Mouse (Mus musculus): Measurements from ENCODE around the gene Ttc30a2. TPM values are rescaled to one million over a fixed set of nuclear protein-coding genes. Genes with fewer than 3 reads are reported as not detected.

The Ttc30a2 gene
- polyA plus RNA-seq, 1 experiment from 2014 or later: 0.22 TPM

DNA sequence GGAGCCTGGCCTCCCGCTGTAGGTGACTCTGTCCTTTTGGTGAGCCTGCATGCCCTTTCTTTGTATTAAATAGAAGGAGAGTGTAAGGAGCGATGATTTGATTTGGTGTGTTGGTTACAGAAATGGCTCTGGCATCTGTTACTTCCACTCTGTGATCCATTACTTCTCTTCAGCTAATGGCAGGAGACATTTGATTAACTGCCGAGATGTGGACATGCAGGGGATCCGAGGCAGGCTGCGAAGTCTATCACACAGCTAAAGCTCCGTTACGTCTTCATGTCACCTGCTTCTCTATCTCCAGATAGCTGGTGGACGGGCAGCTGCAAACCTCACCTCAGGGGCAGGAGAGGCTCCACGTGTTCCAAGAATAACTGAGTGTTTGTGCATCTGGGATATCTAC is 3.8 kb downstream of the Ttc30a2 start:
- H3K9ac ChIP-seq (replicated peaks): no peak overlapping the region
- 73% methylated on average over 9 of the region's 9 CpGs for WGBS (ENCODE audit: insufficient replicate concordance)
- no peak overlapping the region for H3K4me2 ChIP-seq (ENCODE audit: low read depth, low read length)
- TF ChIP-seq CTCF (IDR thresholded peaks at IDR 0.05; ENCODE audit: low read depth): no peak
- no peak for TF ChIP-seq EP300 (IDR thresholded peaks at IDR 0.05; ENCODE audit: low read depth)
- H3K36me3 ChIP-seq (replicated peaks; ENCODE audit: insufficient read depth, low read length): no peaks in the 10 kb centered on the region
- DNase-seq (no peak), ATAC-seq (no peak)
- no peak overlapping the region for H3K4me3 ChIP-seq (ENCODE audit: low read depth, low read length)
- no peaks in the 10 kb centered on the region for H3K4me1 ChIP-seq (ENCODE audit: insufficient read depth)
- no peaks in the 10 kb centered on the region for H3K9me3 ChIP-seq (ENCODE audit: low read length)
- no peak overlapping the region for H3K27ac ChIP-seq (ENCODE audit: low read depth)
- no peaks in the 10 kb centered on the region for H3K27me3 ChIP-seq (ENCODE audit: insufficient read depth, low read length)

DNA sequence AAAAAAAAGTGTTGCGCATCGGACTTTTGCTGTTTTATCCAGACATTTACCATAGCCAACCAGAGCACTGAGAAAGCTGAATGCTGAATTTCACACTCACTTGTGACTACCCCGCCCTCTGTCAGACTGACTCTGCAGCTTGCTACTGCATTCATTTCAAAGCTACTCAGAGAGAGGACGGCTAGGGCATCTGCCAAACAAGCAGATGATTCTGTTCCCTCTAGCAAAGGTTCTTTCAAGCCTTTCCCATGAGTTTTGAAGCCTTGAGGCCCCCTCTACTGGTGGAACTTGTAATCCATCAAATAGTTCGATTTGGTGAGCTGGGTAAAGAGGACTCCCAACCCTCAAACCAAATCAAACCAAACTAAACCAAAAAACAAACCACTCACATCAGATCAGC is 13.0 kb downstream of the Ttc30a2 start:
- ATAC-seq: peak; percentile 53; the same call in 1 of the 2 replicates
- H3K4me1 ChIP-seq (ENCODE audit: insufficient read depth): peaks cover 10% of the 10 kb centered on the region

DNA sequence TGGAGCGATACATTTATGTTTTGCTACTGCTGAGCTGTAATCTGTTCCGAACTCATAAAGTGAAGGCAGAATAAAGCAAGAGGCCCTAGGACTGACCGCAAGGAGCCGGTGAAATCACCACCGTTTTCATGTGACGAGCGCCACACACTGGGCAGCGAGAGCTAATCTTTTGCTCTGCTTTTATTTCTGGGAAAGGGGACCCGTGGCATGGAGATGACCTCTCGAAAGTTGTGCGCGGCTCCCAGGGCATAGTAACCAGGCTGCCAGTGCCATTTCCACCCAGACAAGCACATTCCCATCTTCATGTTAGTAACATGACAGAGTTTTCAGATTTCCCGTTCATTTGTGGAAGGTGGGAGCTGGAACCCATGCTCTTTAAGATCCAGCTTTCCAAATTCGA is 13.5 kb downstream of the Ttc30a2 start:
- ATAC-seq (peak; percentile 45), DNase-seq (peak; percentile 61)
- Histone ChIP-seq H3K9me3 (ENCODE audit: low read length) (no peaks in the 10 kb centered on the region), H3K36me3 (replicated peaks; ENCODE audit: insufficient read depth, low read length) (no peaks in the 10 kb centered on the region), H3K27ac (ENCODE audit: low read depth) (peak overlapping the region; percentile 20; the same call in 1 of the 2 replicates), H3K9ac (replicated peaks) (no peak overlapping the region), H3K4me2 (ENCODE audit: low read depth, low read length) (peak overlapping the region; percentile 61), H3K27me3 (ENCODE audit: insufficient read depth, low read length) (no peaks in the 10 kb centered on the region), H3K4me1 (ENCODE audit: insufficient read depth) (peaks cover 10% of the 10 kb centered on the region), H3K4me3 (ENCODE audit: low read depth, low read length) (peak overlapping the region; percentile 25)
- peak; percentile 60 for TF ChIP-seq CTCF (IDR thresholded peaks at IDR 0.05; ENCODE audit: low read depth)
- no peak for TF ChIP-seq EP300 (IDR thresholded peaks at IDR 0.05; ENCODE audit: low read depth)
- WGBS (ENCODE audit: insufficient replicate concordance): 17% methylated on average over 14 of the region's 14 CpGs

More for the DNA sequence above, 13.0 kb downstream of the Ttc30a2 start:
- Histone ChIP-seq H3K9ac (replicated peaks) (no peak overlapping the region), H3K9me3 (ENCODE audit: low read length) (no peaks in the 10 kb centered on the region), H3K27ac (ENCODE audit: low read depth) (no peak overlapping the region), H3K4me3 (ENCODE audit: low read depth, low read length) (peak overlapping the region; percentile 25), H3K4me2 (ENCODE audit: low read depth, low read length) (peak overlapping the region; percentile 61), H3K27me3 (ENCODE audit: insufficient read depth, low read length) (no peaks in the 10 kb centered on the region), H3K36me3 (replicated peaks; ENCODE audit: insufficient read depth, low read length) (no peaks in the 10 kb centered on the region)
- peak; percentile 31 for DNase-seq
- TF ChIP-seq CTCF (IDR thresholded peaks at IDR 0.05; ENCODE audit: low read depth) (peak; percentile 77), EP300 (IDR thresholded peaks at IDR 0.05; ENCODE audit: low read depth) (no peak)
- WGBS (ENCODE audit: insufficient replicate concordance): 17% methylated on average over 5 of the region's 5 CpGs

DNA sequence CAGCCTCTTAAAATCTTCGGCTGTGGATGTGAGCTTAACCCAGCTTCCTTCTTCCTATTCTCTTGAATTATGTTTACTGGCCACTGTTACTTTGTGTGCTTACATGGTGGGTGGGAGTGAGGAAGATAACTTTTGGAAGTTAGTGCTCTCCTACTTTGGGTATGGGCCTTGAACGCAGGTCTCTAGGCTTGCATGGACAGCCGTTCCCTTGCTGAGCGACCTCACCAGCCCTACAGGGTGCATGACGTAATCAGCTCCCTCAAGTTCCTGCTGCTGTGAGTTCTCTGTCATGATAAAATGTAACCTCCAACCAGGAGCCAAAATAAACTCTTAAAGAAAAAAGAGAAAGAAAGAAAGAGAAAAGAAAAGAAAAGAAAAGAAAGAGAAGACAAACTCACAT is 13.9 kb downstream of the Ttc30a2 start:
- peaks cover 10% of the 10 kb centered on the region for H3K4me1 ChIP-seq (ENCODE audit: insufficient read depth)
- no peak for ATAC-seq
- H3K27me3 ChIP-seq (ENCODE audit: insufficient read depth, low read length): no peaks in the 10 kb centered on the region
- H3K4me3 ChIP-seq (ENCODE audit: low read depth, low read length): peak overlapping the region; percentile 25
- H3K4me2 ChIP-seq (ENCODE audit: low read depth, low read length): peak overlapping the region; percentile 61
- WGBS (ENCODE audit: insufficient replicate concordance): 47% methylated on average over 5 of the region's 5 CpGs
- no peak overlapping the region for H3K9ac ChIP-seq (replicated peaks)
- H3K27ac ChIP-seq (ENCODE audit: low read depth): no peak overlapping the region
- H3K9me3 ChIP-seq (ENCODE audit: low read length): no peaks in the 10 kb centered on the region
- no peak for DNase-seq
- TF ChIP-seq CTCF (IDR thresholded peaks at IDR 0.05; ENCODE audit: low read depth) (no peak), EP300 (IDR thresholded peaks at IDR 0.05; ENCODE audit: low read depth) (no peak)
- no peaks in the 10 kb centered on the region for H3K36me3 ChIP-seq (replicated peaks; ENCODE audit: insufficient read depth, low read length)

DNA sequence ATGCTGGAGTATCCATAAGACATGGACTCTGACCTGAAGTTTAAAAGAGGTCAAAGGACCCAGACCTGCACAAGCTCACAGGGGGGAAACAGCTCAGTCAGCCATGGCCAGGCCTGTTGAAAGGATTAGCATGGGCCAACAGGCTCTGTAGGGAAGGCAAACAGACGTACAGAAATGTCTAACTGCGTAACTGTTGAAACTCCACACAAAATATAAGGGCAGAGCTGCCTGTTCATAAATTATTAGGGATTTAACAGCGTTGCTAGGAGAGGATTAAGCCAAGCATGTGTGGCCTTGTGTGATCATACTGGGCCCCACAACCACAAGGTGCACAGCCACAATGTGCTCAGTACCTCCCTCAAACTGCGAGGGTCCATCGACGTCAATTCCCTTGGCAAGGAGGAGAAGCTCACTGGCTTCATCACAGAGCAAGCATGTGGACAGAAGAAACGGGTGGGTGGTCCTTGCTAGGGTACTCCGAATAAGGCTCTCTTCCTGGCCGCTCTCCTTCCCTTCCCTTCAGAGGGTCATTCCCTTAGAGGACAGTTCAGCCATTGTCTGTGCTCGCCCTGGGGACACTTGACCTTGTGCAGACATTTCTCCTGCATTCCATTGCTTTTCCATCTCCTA is 14.6 kb downstream of the Ttc30a2 start:
- H3K9ac ChIP-seq (replicated peaks): no peak overlapping the region
- H3K4me1 ChIP-seq (ENCODE audit: insufficient read depth): peaks cover 10% of the 10 kb centered on the region
- DNase-seq (no peak), ATAC-seq (no peak)
- H3K4me2 ChIP-seq (ENCODE audit: low read depth, low read length): no peak overlapping the region
- no peak overlapping the region for H3K27ac ChIP-seq (ENCODE audit: low read depth)
- H3K36me3 ChIP-seq (replicated peaks; ENCODE audit: insufficient read depth, low read length): no peaks in the 10 kb centered on the region
- H3K9me3 ChIP-seq (ENCODE audit: low read length): no peaks in the 10 kb centered on the region
- H3K4me3 ChIP-seq (ENCODE audit: low read depth, low read length): no peak overlapping the region
- TF ChIP-seq CTCF (IDR thresholded peaks at IDR 0.05; ENCODE audit: low read depth) (no peak), EP300 (IDR thresholded peaks at IDR 0.05; ENCODE audit: low read depth) (no peak)
- WGBS (ENCODE audit: insufficient replicate concordance): 77% methylated on average over 10 of the region's 10 CpGs
- H3K27me3 ChIP-seq (ENCODE audit: insufficient read depth, low read length): no peaks in the 10 kb centered on the region

DNA sequence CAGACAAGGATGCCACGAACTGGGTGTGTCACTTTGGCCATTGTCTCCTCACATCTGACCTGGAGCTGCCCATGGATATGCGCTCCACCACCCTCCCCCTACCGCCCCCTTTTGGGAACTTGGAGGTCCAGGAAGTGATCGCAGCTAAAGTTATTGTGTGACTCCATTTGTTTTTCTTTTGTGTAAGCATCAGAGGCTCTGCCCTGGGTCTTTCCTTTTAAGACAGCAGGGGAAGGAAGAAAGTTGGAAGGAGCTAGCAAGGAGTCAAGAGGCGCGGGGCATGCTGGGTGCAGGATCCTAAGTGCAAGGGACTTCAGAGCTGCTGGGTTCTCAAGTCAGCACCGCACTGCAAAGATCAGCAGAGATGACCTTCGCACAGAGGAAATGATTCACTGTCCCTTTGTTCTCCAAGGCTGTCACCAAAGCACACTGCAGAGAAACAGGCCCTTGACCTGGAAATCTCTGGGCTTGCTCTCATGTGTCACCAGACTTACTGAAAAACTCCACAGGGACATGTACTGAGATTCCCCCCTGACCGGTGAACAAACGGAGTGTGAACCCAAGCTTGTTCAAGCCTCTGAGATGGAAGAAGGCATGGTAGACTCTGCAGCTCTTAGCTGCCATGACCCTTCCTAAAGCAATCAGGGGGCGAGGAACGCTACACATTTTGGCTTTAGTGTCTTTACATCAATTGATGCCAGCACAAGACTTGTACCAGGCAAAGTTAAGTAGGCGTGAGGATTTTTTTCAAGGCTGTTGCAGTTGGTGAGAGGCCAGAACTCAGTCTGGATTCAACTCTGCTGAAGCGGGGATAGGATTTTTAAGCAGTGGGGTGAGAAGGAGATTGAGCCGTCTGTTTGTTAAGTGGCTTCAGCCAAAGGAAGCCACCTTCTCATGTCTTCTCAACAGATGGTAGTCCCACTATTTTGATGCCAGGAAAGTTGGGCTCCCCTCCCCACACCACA is 17.3 kb downstream of the Ttc30a2 start:
- no peaks in the 10 kb centered on the region for H3K27me3 ChIP-seq (ENCODE audit: insufficient read depth, low read length)
- no peaks in the 10 kb centered on the region for H3K9me3 ChIP-seq (ENCODE audit: low read length)
- no peak overlapping the region for H3K9ac ChIP-seq (replicated peaks)
- no peak overlapping the region for H3K4me3 ChIP-seq (ENCODE audit: low read depth, low read length)
- 65% methylated on average over 15 of the region's 15 CpGs for WGBS (ENCODE audit: insufficient replicate concordance)
- TF ChIP-seq EP300 (IDR thresholded peaks at IDR 0.05; ENCODE audit: low read depth) (peak; percentile 21; the same call in 1 of the 2 replicates), CTCF (IDR thresholded peaks at IDR 0.05; ENCODE audit: low read depth) (no peak)
- no peak overlapping the region for H3K4me2 ChIP-seq (ENCODE audit: low read depth, low read length)
- no peaks in the 10 kb centered on the region for H3K36me3 ChIP-seq (replicated peaks; ENCODE audit: insufficient read depth, low read length)
- peaks cover 10% of the 10 kb centered on the region for H3K4me1 ChIP-seq (ENCODE audit: insufficient read depth)
- peak; percentile 19 for DNase-seq
- peak; percentile 76 for ATAC-seq
- peak overlapping the region; percentile 22; the same call in 1 of the 2 replicates for H3K27ac ChIP-seq (ENCODE audit: low read depth)

Data from liver, postnatal 0 days (tissue).